Mouse (Mus musculus): ENCODE data around the gene Ift122.
"Not testable (repeated sequence)": the region's sequence is repeated elsewhere in the genome, so short reads cannot be mapped to it uniquely, and the experiment has no call there.

Ift122 gene

GRCm38 (mm10) chr6:115846640-115847411, 6.4 kb upstream of the Ift122 start:
- DNase-seq (ENCODE audit: low spot score), result peak; percentile 57

GRCm38 (mm10) chr6:115848598-115849304, 4.5 kb upstream of the Ift122 start:
- DNase-seq (ENCODE audit: low spot score), result no peak

- DNase-seq (ENCODE audit: low spot score), result no peak
These were observed 702 bp upstream of the Ift122 start for GRCm38 (mm10) chr6:115852446-115853090.

- DNase-seq (ENCODE audit: low spot score), result no peak
These were observed 715 bp downstream of the Ift122 start for GRCm38 (mm10) chr6:115853985-115854384.

- DNase-seq (ENCODE audit: low spot score), result no peak
These were observed 1.2 kb downstream of the Ift122 start for GRCm38 (mm10) chr6:115854432-115854831.

- DNase-seq (ENCODE audit: low spot score), result no peak
These were observed 2.6 kb downstream of the Ift122 start for GRCm38 (mm10) chr6:115855733-115856360.

GRCm38 (mm10) chr6:115856361-115856745, 3.1 kb downstream of the Ift122 start:
- DNase-seq (ENCODE audit: low spot score), result no peak

GRCm38 (mm10) chr6:115859258-115859657, 6.0 kb downstream of the Ift122 start:
- no peak for DNase-seq (ENCODE audit: low spot score)

- no peak for DNase-seq (ENCODE audit: low spot score)
These were observed 6.8 kb downstream of the Ift122 start for GRCm38 (mm10) chr6:115860027-115860556.

- no peak for DNase-seq (ENCODE audit: low spot score)
These were observed 10.1 kb downstream of the Ift122 start for GRCm38 (mm10) chr6:115863340-115863841.

- no peak for DNase-seq (ENCODE audit: low spot score)
These were observed 12.0 kb downstream of the Ift122 start for GRCm38 (mm10) chr6:115865246-115865645.

- DNase-seq (ENCODE audit: low spot score), result not testable (repeated sequence)
These were observed 13.9 kb downstream of the Ift122 start for GRCm38 (mm10) chr6:115867157-115867556.

GRCm38 (mm10) chr6:115871318-115871717, 18.0 kb downstream of the Ift122 start:
- DNase-seq (ENCODE audit: low spot score), result not testable (repeated sequence)

GRCm38 (mm10) chr6:115877239-115877638, 24.0 kb downstream of the Ift122 start:
- DNase-seq (ENCODE audit: low spot score), result no peak

- DNase-seq (ENCODE audit: low spot score), result no peak
These were observed 25.4 kb downstream of the Ift122 start for GRCm38 (mm10) chr6:115878694-115879093.

- DNase-seq (ENCODE audit: low spot score), result no peak
These were observed 26.5 kb downstream of the Ift122 start for GRCm38 (mm10) chr6:115879736-115880135.

- no peak for DNase-seq (ENCODE audit: low spot score)
These were observed 27.5 kb downstream of the Ift122 start for GRCm38 (mm10) chr6:115880751-115881150.

GRCm38 (mm10) chr6:115884018-115884417, 30.7 kb downstream of the Ift122 start:
- no peak for DNase-seq (ENCODE audit: low spot score)

- no peak for DNase-seq (ENCODE audit: low spot score)
These were observed 33.6 kb downstream of the Ift122 start for GRCm38 (mm10) chr6:115886894-115887293.

GRCm38 (mm10) chr6:115888296-115888695, 35.0 kb downstream of the Ift122 start:
- no peak for DNase-seq (ENCODE audit: low spot score)

GRCm38 (mm10) chr6:115890601-115891000, 37.3 kb downstream of the Ift122 start:
- no peak for DNase-seq (ENCODE audit: low spot score)

GRCm38 (mm10) chr6:115891061-115891460, 37.8 kb downstream of the Ift122 start:
- no peak for DNase-seq (ENCODE audit: low spot score)
